Mouse (Mus musculus): ENCODE results near the gene Tspan18.

Gene Tspan18

DNA sequence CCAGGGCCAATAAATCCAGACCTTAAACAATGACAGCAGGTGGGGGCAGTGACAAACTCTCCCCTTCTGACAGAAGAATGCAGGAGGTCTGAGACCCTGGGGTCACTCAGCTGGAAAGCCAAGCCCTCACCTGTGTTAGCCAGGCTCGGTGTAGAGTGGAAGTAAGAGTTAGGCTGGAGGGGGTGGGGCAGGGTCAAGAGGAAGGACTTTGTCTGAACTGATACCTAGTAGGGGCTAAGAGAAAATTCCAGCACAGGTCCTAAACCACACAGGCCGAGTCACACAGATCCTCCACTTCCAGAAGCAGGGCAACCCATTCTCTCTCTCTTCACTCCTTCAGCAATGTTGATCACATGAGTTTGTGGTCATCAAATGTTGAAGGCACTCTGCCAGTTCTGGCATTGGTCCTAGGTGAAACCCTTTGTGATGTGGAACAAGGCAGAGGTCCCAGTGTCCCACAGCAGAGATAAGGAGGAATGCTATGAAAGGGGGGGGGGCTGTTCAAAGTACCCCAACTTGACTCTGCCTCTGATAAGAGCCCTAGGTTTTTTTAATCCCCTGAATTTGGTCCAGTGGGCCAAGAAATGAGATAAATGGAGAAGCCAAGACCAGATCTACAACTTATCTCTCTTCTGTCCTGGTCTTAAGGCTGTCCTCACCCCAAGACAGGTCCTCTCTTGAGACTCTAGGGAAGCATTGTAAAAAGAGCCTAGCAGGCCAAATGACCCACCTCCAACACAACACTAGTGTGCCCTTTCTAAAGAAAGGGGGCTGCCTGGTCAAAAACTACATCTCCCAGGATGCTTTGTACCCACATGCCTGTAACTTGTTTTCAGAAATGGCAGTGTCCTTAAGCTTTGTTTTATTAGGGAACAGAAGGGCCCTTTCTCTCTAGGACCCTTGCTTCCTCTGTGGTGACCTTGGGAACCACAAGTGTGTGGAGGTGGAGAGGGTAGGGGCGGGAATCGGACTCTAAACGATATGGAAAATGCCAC, 71.7 kb downstream of the Tspan18 start:
- DNase-seq (ENCODE audit: low spot score in 2 of 2) = no peak

GRCm38 (mm10) chr2:93261521-93262290, 72.6 kb downstream of the Tspan18 start:
- no peak for DNase-seq (ENCODE audit: low spot score in 2 of 2)

DNA sequence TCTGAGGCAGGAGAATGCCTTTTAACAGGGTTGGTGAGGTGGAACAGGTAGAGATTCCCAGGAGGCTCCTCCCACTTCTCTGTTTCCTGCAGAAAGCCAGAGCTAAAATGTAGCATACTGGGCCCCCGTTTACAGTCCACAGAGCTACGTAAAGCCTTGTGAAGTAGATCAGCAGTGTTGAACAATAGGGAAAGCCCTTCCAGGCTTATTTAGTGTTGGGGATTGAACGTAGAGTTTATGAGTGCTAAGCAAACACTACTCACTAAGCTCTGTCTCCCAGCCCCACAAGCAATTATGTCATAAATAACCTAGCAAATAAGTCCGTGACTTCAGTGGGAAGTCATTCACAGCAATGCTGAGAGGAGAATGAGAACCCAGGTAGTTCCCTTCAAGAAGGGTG, 76.7 kb downstream of the Tspan18 start:
- no peak for DNase-seq (ENCODE audit: low spot score in 2 of 2)

GRCm38 (mm10) chr2:93256735-93257405, 77.4 kb downstream of the Tspan18 start:
- DNase-seq (ENCODE audit: low spot score in 2 of 2) = no peak

DNA sequence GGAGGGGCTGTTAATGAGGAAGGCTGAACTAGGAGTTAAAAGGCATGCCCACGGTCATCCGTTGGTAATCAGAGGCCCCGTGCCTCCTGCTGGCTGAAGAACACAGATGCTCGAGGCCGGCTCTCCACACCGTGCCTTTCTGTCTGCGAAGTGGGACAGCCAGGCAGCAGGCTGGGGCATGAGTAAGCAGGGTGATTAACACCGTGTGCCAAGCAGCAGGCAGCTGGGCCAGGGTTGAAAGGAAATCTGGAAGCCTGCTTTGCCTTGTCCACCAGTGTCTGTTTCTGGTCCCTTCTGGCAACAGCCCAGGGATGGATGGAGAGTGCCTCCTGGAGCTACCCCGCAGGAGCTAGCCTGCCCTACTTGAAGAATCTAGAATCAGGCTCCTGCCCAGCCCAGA, 81.9 kb downstream of the Tspan18 start:
- no peak for DNase-seq (ENCODE audit: low spot score in 2 of 2)

- no peak for DNase-seq (ENCODE audit: low spot score in 2 of 2)
These were observed 83.7 kb downstream of the Tspan18 start for GRCm38 (mm10) chr2:93250611-93251010.

DNA sequence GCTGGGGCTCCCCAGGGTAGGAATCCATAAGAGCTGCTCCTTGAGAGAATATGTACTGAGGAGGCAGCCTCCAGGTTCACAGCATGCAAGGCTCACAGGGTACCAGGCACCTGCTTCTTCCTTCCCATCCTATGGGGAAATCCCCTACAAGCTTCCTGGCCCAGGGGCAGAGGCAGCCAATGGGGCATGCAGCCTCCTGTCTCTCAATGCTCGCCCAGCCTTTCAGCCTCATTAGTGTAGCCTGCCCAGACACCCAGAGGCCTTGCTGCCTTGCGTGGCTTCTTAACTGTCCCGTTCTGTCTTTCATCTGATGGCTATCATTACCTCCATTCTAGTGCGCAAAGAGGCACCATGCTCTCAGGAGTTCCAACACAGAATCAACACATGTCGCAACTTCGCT, 85.2 kb downstream of the Tspan18 start:
- DNase-seq (ENCODE audit: low spot score in 2 of 2) = no peak

- DNase-seq (ENCODE audit: low spot score in 2 of 2) = no peak
These were observed 90.2 kb downstream of the Tspan18 start for GRCm38 (mm10) chr2:93244090-93244443.

GRCm38 (mm10) chr2:93243439-93244089, 90.7 kb downstream of the Tspan18 start:
- DNase-seq (ENCODE audit: low spot score in 2 of 2) = no peak

- no peak for DNase-seq (ENCODE audit: low spot score in 2 of 2)
These were observed 92.1 kb downstream of the Tspan18 start for GRCm38 (mm10) chr2:93242166-93242565.

DNA sequence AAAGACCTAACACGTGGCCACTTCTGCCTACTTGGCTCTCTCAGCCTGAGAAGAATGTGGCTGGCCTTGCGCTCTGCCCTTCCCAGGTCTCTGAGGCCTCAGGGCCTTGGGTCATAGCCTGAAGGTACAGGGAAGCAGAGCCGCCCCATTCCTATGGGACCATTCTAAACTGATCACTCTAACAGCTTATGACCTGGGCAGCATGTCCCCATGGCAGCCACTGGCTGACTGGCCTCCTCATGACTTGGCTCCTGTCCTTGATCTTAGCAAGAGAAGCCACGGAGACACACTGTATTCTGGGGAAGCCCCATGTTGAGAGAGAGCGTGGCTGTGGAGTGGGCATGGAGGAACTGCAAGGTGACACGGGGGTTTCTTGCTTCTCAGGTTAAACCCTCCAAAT, 95.4 kb downstream of the Tspan18 start:
- DNase-seq (ENCODE audit: low spot score in 2 of 2) = no peak

GRCm38 (mm10) chr2:93237055-93237454, 97.2 kb downstream of the Tspan18 start:
- no peak for DNase-seq (ENCODE audit: low spot score in 2 of 2)

- no peak for DNase-seq (ENCODE audit: low spot score in 2 of 2)
These were observed 102.2 kb downstream of the Tspan18 start for GRCm38 (mm10) chr2:93232141-93232540.

GRCm38 (mm10) chr2:93228480-93228824, 105.9 kb downstream of the Tspan18 start:
- DNase-seq (ENCODE audit: low spot score in 2 of 2) = no peak

DNA sequence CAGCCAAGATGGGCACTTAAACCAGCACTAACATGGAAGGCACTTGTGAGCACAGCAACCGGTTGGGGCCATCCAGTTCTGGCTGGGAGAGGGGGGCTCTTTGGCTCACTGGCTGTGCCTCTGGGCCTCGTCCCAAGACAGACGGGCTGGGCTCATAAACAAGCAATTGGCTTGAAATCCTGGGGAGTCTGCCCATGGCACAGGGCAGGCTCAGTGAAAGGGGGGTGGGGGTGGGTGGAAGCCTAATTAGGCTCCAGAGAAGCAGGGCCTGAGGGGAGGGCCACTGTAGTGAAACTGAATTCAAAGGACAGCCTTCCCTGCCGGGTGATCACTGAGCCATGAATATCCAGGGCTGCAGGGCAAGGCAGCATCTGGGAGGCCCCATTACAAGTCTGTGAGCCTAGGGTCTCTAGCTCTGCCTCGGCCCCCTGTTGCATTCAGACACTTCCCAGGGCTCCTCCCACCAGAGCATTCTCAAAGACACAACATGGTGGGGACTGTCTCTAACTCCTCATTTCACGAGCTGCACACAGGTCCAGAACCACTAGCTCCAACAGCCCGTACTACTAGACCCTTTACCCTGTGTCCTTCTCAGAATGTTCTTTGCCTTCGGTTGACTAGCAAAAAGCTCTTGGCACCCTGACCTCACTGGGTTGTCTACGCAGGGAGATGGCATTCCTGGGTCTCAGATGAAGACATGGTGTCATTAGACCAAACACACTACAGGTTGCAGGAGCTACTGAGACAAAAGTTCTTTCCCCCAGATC, 106.4 kb downstream of the Tspan18 start:
- no peak for DNase-seq (ENCODE audit: low spot score in 2 of 2)

- DNase-seq (ENCODE audit: low spot score in 2 of 2) = peak; percentile 36 to 83
These were observed 107.4 kb downstream of the Tspan18 start for GRCm38 (mm10) chr2:93226606-93227595.

GRCm38 (mm10) chr2:93223463-93223862, 110.8 kb downstream of the Tspan18 start:
- DNase-seq (ENCODE audit: low spot score in 2 of 2) = no peak

- no peak for DNase-seq (ENCODE audit: low spot score in 2 of 2)
These were observed 113.9 kb downstream of the Tspan18 start for GRCm38 (mm10) chr2:93220447-93220846.

GRCm38 (mm10) chr2:93219576-93219975, 114.7 kb downstream of the Tspan18 start:
- DNase-seq (ENCODE audit: low spot score in 2 of 2) = no peak

Data from spleen, postnatal 10 days (tissue).